Mouse (Mus musculus) intestine, embryonic 16.5 days (tissue): ENCODE data around the gene Zmat3. TPM values are rescaled to one million over a fixed set of nuclear protein-coding genes. Genes with fewer than 3 reads are reported as not detected.
A peak's percentile ranks its signal among the peaks of the same experiment; 100 is the strongest.

ENCODE experiments used
- ATAC-seq: fragments of 200-750 bp; cut with Nextera tagmentation; 2 replicates; pipeline ENCODE4 v1.8.0; 2017; ENCODE audit warnings: moderate TSS enrichment, moderate library complexity
- H3K27ac ChIP-seq: fragments of 300-500 bp; sonication (generic); 2 replicates; pipeline ENCODE4 v1.5.1; 2014; ENCODE audit warnings: mild to moderate bottlenecking, low read length
- H3K27me3 ChIP-seq: fragments of 300-500 bp; sonication (generic); replicated peaks from 2 replicates; pipeline ENCODE4 v1.6.1; 2014; ENCODE audit warnings: low read length, control low read depth, mixed read lengths; ENCODE audit not compliant: control insufficient read depth, insufficient read depth
- H3K36me3 ChIP-seq: fragments of 300-500 bp; sonication (generic); 2 replicates; pipeline ENCODE4 v1.6.1; 2014; ENCODE audit warnings: low read length, control low read depth; ENCODE audit not compliant: control insufficient read depth, insufficient read depth
- H3K4me1 ChIP-seq: fragments of 300-500 bp; sonication (generic); 2 replicates; pipeline ENCODE4 v1.6.1; 2014; ENCODE audit warnings: low read length, control low read depth, mixed read lengths; ENCODE audit not compliant: control insufficient read depth, insufficient read depth
- H3K4me2 ChIP-seq: fragments of 300-500 bp; sonication (generic); 2 replicates; pipeline ENCODE4 v1.6.1; 2014; ENCODE audit warnings: low read depth, low read length, control low read depth
- H3K4me3 ChIP-seq: fragments of 300-500 bp; sonication (generic); 2 replicates; pipeline ENCODE4 v1.5.1; 2014; ENCODE audit warnings: mild to moderate bottlenecking, low read length
- H3K9ac ChIP-seq: fragments of 300-500 bp; sonication (generic); 2 replicates; pipeline ENCODE4 v1.6.1; 2014; ENCODE audit warnings: low read depth, low read length
- H3K9me3 ChIP-seq: fragments of 300-500 bp; sonication (generic); 2 replicates; pipeline ENCODE4 v1.6.1; 2016; ENCODE audit warnings: low read length, control low read depth; ENCODE audit not compliant: control insufficient read depth
- WGBS: fragments of 180-500 bp; shearing (Covaris S2); extraction: QIAGEN DNeasy Blood & Tissue Kit; methylation state at CpG from one replicate; pipeline ENCODE4 v1.1.7; 2014; 5-methylcytosine and 5-hydroxymethylcytosine counted together
- polyA plus RNA-seq: library from polyadenylated mRNA; unstranded; fragments of >200 nt; fragmentation: Nextera tagmentation; extraction: Ambion mirVana; gene quantifications from 2 replicates; pipeline ENCODE4 v1.2.1, GENCODE M21; 2015

Zmat3 gene
- polyA plus RNA-seq, 1 experiment from 2014 or later = 2.9 TPM

- Histone ChIP-seq H3K27me3 (no peaks in the 10 kb centered on the region), H3K9ac (no peak overlapping the region), H3K27ac (no peak overlapping the region), H3K36me3 (no peaks in the 10 kb centered on the region), H3K4me3 (no peak overlapping the region), H3K9me3 (no peaks in the 10 kb centered on the region), H3K4me1 (no peaks in the 10 kb centered on the region), H3K4me2 (no peak overlapping the region)
- ATAC-seq = no peak
- 83% methylated on average over 11 of the region's 11 CpGs for WGBS
These were observed 20.6 kb downstream of the Zmat3 start for GRCm38 (mm10) chr3:32345249-32345648.

- Histone ChIP-seq H3K4me1 (no peaks in the 10 kb centered on the region), H3K4me3 (no peak overlapping the region), H3K27ac (no peak overlapping the region), H3K27me3 (no peaks in the 10 kb centered on the region), H3K9ac (no peak overlapping the region), H3K4me2 (no peak overlapping the region), H3K36me3 (no peaks in the 10 kb centered on the region), H3K9me3 (no peaks in the 10 kb centered on the region)
- WGBS = 76% methylated on average over 5 of the region's 5 CpGs
- no peak for ATAC-seq
These were observed 21.0 kb downstream of the Zmat3 start for GRCm38 (mm10) chr3:32344825-32345224.

GRCm38 (mm10) chr3:32343371-32343770, 22.4 kb downstream of the Zmat3 start:
- no peak overlapping the region for H3K4me2 ChIP-seq

DNA sequence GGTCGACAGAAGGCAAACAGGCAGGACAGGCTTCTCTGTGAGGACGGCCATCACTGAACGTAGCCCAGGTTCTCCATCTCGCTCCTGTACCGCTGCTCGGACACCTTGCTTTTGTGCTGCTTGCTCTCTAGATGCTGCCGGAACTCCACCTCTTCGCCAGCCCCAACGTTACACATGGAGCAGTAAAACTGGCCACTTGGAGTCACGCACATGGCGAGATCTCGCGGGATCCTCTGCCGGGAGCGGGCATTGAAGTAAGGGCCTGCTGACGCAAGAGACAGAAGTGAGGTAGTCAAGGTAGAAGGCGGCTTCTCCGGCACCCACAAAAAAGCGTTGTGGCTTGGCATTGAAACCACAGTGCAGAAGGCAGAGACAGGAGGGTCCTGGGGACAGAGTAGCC, 24.4 kb downstream of the Zmat3 start:
- H3K4me3 ChIP-seq = no peak overlapping the region
- WGBS = 92% methylated on average over 19 of the region's 19 CpGs
- no peaks in the 10 kb centered on the region for H3K4me1 ChIP-seq
- no peaks in the 10 kb centered on the region for H3K36me3 ChIP-seq
- no peaks in the 10 kb centered on the region for H3K27me3 ChIP-seq
- H3K9me3 ChIP-seq = no peaks in the 10 kb centered on the region
- no peak overlapping the region for H3K27ac ChIP-seq
- H3K9ac ChIP-seq = no peak overlapping the region
- no peak for ATAC-seq
- no peak overlapping the region for H3K4me2 ChIP-seq

More at GRCm38 (mm10) chr3:32343371-32343770, 22.4 kb downstream of the Zmat3 start:
- Histone ChIP-seq H3K27me3 (no peaks in the 10 kb centered on the region), H3K27ac (no peak overlapping the region), H3K9me3 (no peaks in the 10 kb centered on the region), H3K36me3 (no peaks in the 10 kb centered on the region), H3K9ac (no peak overlapping the region), H3K4me1 (no peaks in the 10 kb centered on the region), H3K4me3 (no peak overlapping the region)
- ATAC-seq = no peak
- WGBS = 87% methylated on average over 12 of the region's 12 CpGs

DNA sequence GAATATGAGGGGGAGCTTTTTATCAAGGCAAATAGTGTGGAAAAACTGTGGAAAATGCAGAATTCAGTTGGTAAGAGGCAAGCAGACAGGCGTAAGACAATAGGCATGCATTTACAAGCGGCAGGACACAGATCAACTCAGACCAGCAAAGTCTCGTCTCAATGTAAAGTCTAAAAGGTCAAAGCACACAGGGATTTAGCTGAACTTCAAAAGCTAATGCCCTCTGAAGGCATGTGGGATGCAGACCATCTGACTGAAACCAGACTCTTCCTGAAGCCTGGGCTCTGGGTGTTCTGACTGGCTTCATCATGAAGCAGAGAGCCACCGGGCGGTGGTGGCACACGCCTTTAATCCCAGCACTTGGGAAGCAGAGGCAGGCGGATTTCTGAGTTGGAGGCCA, 27.6 kb downstream of the Zmat3 start:
- Histone ChIP-seq H3K9me3 (no peaks in the 10 kb centered on the region), H3K36me3 (no peaks in the 10 kb centered on the region), H3K4me2 (no peak overlapping the region), H3K4me3 (no peak overlapping the region), H3K4me1 (no peaks in the 10 kb centered on the region), H3K9ac (no peak overlapping the region), H3K27ac (no peak overlapping the region), H3K27me3 (no peaks in the 10 kb centered on the region)
- WGBS = 81% methylated on average over 7 of the region's 7 CpGs
- no peak for ATAC-seq

- Histone ChIP-seq H3K9ac (no peak overlapping the region), H3K27ac (no peak overlapping the region), H3K36me3 (no peaks in the 10 kb centered on the region), H3K4me2 (no peak overlapping the region), H3K27me3 (no peaks in the 10 kb centered on the region), H3K9me3 (no peaks in the 10 kb centered on the region), H3K4me3 (no peak overlapping the region), H3K4me1 (no peaks in the 10 kb centered on the region)
- 77% methylated on average over 7 of the region's 7 CpGs for WGBS
- no peak for ATAC-seq
These were observed 28.0 kb downstream of the Zmat3 start for GRCm38 (mm10) chr3:32337770-32338169.

- H3K36me3 ChIP-seq = no peaks in the 10 kb centered on the region
- H3K27me3 ChIP-seq = no peaks in the 10 kb centered on the region
- no peak overlapping the region for H3K4me2 ChIP-seq
- WGBS = 83% methylated on average over 11 of the region's 11 CpGs
- H3K9ac ChIP-seq = no peak overlapping the region
- H3K4me1 ChIP-seq = no peaks in the 10 kb centered on the region
- no peak for ATAC-seq
- H3K9me3 ChIP-seq = no peaks in the 10 kb centered on the region
- H3K27ac ChIP-seq = no peak overlapping the region
- no peak overlapping the region for H3K4me3 ChIP-seq
These were observed 30.9 kb downstream of the Zmat3 start for GRCm38 (mm10) chr3:32334901-32335300.

DNA sequence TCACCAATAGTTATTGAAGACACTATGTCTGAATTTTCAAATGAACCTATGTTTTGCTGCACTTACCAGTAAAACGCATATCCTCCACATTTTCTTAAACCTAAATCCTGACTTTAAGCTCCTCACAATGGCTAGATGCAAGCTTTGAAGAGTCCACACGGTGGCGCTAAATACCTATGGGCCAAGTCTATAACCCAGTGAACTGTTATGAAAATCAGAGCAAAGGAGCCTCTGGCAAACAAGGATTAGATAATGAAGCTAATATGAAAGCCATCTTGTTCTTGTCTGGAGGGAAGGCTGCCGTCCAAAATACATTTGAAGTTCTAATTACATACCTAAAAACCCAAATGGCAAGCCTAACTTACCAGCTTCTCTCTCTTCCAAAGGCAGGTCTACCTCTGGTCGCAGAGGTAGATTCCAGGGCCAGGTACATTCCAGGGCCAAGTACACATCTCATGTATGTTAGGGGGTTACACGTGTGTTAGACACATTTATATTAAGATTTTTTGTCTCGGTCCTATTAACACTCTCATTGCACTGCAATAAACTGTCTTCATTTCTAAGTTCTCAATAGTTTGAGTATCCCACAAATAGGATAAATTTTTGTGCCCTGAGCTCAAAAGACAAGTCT, 32.2 kb downstream of the Zmat3 start:
- no peaks in the 10 kb centered on the region for H3K9me3 ChIP-seq
- no peaks in the 10 kb centered on the region for H3K27me3 ChIP-seq
- WGBS = 34% methylated on average over 7 of the region's 7 CpGs
- no peak overlapping the region for H3K27ac ChIP-seq
- no peak overlapping the region for H3K4me2 ChIP-seq
- no peaks in the 10 kb centered on the region for H3K36me3 ChIP-seq
- ATAC-seq = peak; percentile 73
- no peak overlapping the region for H3K9ac ChIP-seq
- no peak overlapping the region for H3K4me3 ChIP-seq
- H3K4me1 ChIP-seq = no peaks in the 10 kb centered on the region

DNA sequence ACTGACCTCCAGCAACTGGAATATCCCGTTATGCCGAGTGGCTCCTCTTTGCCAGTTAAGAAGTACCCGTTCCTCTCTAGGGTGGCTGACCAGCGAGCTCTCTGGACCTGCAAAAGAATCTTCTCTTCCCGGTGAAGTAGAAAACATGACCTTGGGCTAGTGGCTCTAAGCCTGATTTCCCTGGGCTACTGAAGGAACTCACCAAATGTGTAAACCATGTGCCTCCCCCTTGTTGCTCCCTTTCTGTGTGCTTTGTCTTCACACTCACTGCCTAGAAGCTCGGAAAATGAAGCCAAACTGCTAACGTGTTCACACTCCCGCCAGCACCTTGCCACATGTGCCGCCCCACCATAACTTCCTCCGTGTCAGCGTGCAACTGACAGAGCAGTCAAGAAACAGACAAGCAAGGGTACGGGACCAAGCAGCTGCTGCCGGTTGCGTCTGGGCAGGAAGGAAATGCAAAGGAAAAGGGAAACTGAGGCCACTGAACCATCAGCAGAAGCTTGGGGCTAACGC, 47.9 kb downstream of the Zmat3 start:
- no peak for ATAC-seq
- no peak overlapping the region for H3K27ac ChIP-seq
- H3K36me3 ChIP-seq = no peaks in the 10 kb centered on the region
- no peaks in the 10 kb centered on the region for H3K27me3 ChIP-seq
- no peaks in the 10 kb centered on the region for H3K9me3 ChIP-seq
- H3K9ac ChIP-seq = no peak overlapping the region
- H3K4me1 ChIP-seq = no peaks in the 10 kb centered on the region
- H3K4me2 ChIP-seq = no peak overlapping the region
- no peak overlapping the region for H3K4me3 ChIP-seq
- 63% methylated on average over 15 of the region's 15 CpGs for WGBS
